Mouse (Mus musculus) forebrain, embryonic 10.5 days (tissue): ENCODE results near the gene C5ar2. TPM values are rescaled to one million over a fixed set of nuclear protein-coding genes. Genes with fewer than 3 reads are reported as not detected.

ENCODE experiments used
- DNase-seq: peaks from one replicate; pipeline ENCODE4 v3.0.0-alpha.2; 2017; ENCODE audit warnings: low spot score; ENCODE audit errors: extremely low spot score
- H3K27ac ChIP-seq: fragments of 300-500 bp; sonication (generic); 2 replicates; pipeline ENCODE4 v1.5.1; 2016; ENCODE audit warnings: mild to moderate bottlenecking
- H3K27me3 ChIP-seq: fragments of 300-500 bp; sonication (generic); 2 replicates; pipeline ENCODE4 v1.6.1; 2016; ENCODE audit warnings: mild to moderate bottlenecking; ENCODE audit not compliant: poor library complexity, severe bottlenecking
- H3K36me3 ChIP-seq: fragments of 300-500 bp; sonication (generic); replicated peaks from 2 replicates; pipeline ENCODE4 v1.6.1; 2016; ENCODE audit warnings: mild to moderate bottlenecking, moderate library complexity
- H3K4me1 ChIP-seq: fragments of 300-500 bp; sonication (generic); 2 replicates; pipeline ENCODE4 v1.6.1; 2016
- H3K4me3 ChIP-seq: fragments of 300-500 bp; sonication (generic); 2 replicates; pipeline ENCODE4 v1.5.1; 2016; ENCODE audit warnings: mild to moderate bottlenecking, moderate library complexity
- H3K9me3 ChIP-seq: fragments of 300-500 bp; sonication (generic); 2 replicates; pipeline ENCODE4 v1.6.1; 2016; ENCODE audit warnings: mild to moderate bottlenecking, moderate library complexity
- WGBS: fragments of 180-500 bp; shearing (Covaris S2); methylation state at CpG from one replicate; pipeline ENCODE4 v1.1.7; 2016; 5-methylcytosine and 5-hydroxymethylcytosine counted together
- polyA plus RNA-seq: library from polyadenylated mRNA; unstranded; fragments of >200 nt; fragmentation: Nextera tagmentation; extraction: Ambion mirVana; gene quantifications from 2 replicates; pipeline ENCODE4 v1.2.1, GENCODE M21; 2016

C5ar2 gene
- 0.09 TPM in 2 replicates for polyA plus RNA-seq

GRCm38 (mm10) chr7:16244067-16244466 lies at the start of gene C5ar2:
Gene C5ar2 (minus strand): TSS chr7:16244154.
- 89% methylated on average over 5 of the region's 5 CpGs for WGBS

GRCm38 (mm10) chr7:16287791-16288190 lies 43.8 kb upstream of the C5ar2 start:
- Histone ChIP-seq H3K4me3 (no peak overlapping the region), H3K27me3 (no peaks in the 10 kb centered on the region), H3K27ac (no peak overlapping the region), H3K9me3 (no peaks in the 10 kb centered on the region), H3K36me3 (peaks cover 20% of the 10 kb centered on the region), H3K4me1 (peaks cover 20% of the 10 kb centered on the region)
- no peak for DNase-seq
- 92% methylated on average over 1 of the region's 1 CpGs for WGBS

More at GRCm38 (mm10) chr7:16244067-16244466, at the start of gene C5ar2:
- no peaks in the 10 kb centered on the region for H3K27me3 ChIP-seq
- no peaks in the 10 kb centered on the region; the same call in 1 of the 2 replicates for H3K4me1 ChIP-seq
- no peak for DNase-seq
- no peaks in the 10 kb centered on the region for H3K9me3 ChIP-seq
- H3K27ac ChIP-seq, result no peak within 1 kb of the TSS
- no peaks in the 10 kb centered on the region for H3K36me3 ChIP-seq
- no peak within 1 kb of the TSS for H3K4me3 ChIP-seq

- Histone ChIP-seq H3K27me3 (no peaks in the 10 kb centered on the region), H3K9me3 (no peaks in the 10 kb centered on the region), H3K27ac (peak overlapping the region; percentile 97), H3K4me1 (peaks cover 20% of the 10 kb centered on the region), H3K36me3 (peaks cover 27% of the 10 kb centered on the region), H3K4me3 (peak overlapping the region; percentile 74)
- DNase-seq, result no peak
- 93% methylated on average over 2 of the region's 2 CpGs for WGBS
Observed at GRCm38 (mm10) chr7:16287016-16287415, 43.1 kb upstream of the C5ar2 start.

GRCm38 (mm10) chr7:16286026-16286961 lies 42.3 kb upstream of the C5ar2 start, which contains the start of gene Ccdc9:
Gene Ccdc9 (minus strand): TSS chr7:16286795.
- H3K36me3 ChIP-seq, result peaks cover 35% of the 10 kb centered on the region
- peak; percentile 99 for DNase-seq
- peaks cover 20% of the 10 kb centered on the region for H3K4me1 ChIP-seq
- WGBS, result under 1% methylated on average over 70 of the region's 70 CpGs
- no peaks in the 10 kb centered on the region for H3K27me3 ChIP-seq
- peak within 1 kb of the TSS; percentile 74 for H3K4me3 ChIP-seq
- no peaks in the 10 kb centered on the region for H3K9me3 ChIP-seq
- peak within 1 kb of the TSS; percentile 97 for H3K27ac ChIP-seq

GRCm38 (mm10) chr7:16285450-16286025 lies 41.6 kb upstream of the C5ar2 start:
- H3K27me3 ChIP-seq, result no peaks in the 10 kb centered on the region
- H3K4me3 ChIP-seq, result peak overlapping the region; percentile 74
- H3K36me3 ChIP-seq, result peaks cover 42% of the 10 kb centered on the region
- H3K27ac ChIP-seq, result peak overlapping the region; percentile 97
- peak; percentile 37 for DNase-seq
- peaks cover 20% of the 10 kb centered on the region for H3K4me1 ChIP-seq
- no peaks in the 10 kb centered on the region for H3K9me3 ChIP-seq
- WGBS, result 4% methylated on average over 14 of the region's 14 CpGs

GRCm38 (mm10) chr7:16284904-16285303 lies 41.0 kb upstream of the C5ar2 start:
- 76% methylated on average over 9 of the region's 9 CpGs for WGBS
- Histone ChIP-seq H3K27ac (no peak overlapping the region), H3K4me1 (peaks cover 20% of the 10 kb centered on the region), H3K27me3 (no peaks in the 10 kb centered on the region), H3K36me3 (peaks cover 49% of the 10 kb centered on the region), H3K4me3 (peak overlapping the region; percentile 74), H3K9me3 (no peaks in the 10 kb centered on the region)
- DNase-seq, result no peak

- no peak overlapping the region for H3K27ac ChIP-seq
- WGBS, result 93% methylated on average over 8 of the region's 8 CpGs
- H3K36me3 ChIP-seq, result peaks cover 56% of the 10 kb centered on the region
Observed at GRCm38 (mm10) chr7:16284001-16284400, 40.0 kb upstream of the C5ar2 start.

GRCm38 (mm10) chr7:16282334-16282733 lies 38.4 kb upstream of the C5ar2 start:
- Histone ChIP-seq H3K9me3 (no peaks in the 10 kb centered on the region), H3K4me3 (no peak overlapping the region), H3K36me3 (peaks cover 73% of the 10 kb centered on the region), H3K27me3 (no peaks in the 10 kb centered on the region), H3K4me1 (peaks cover 20% of the 10 kb centered on the region), H3K27ac (no peak overlapping the region)
- WGBS, result 93% methylated on average over 13 of the region's 13 CpGs
- DNase-seq, result no peak

More at GRCm38 (mm10) chr7:16284001-16284400, 40.0 kb upstream of the C5ar2 start:
- Histone ChIP-seq H3K4me3 (no peak overlapping the region), H3K9me3 (no peaks in the 10 kb centered on the region), H3K27me3 (no peaks in the 10 kb centered on the region), H3K4me1 (peaks cover 20% of the 10 kb centered on the region)
- DNase-seq, result no peak

- Histone ChIP-seq H3K4me1 (peaks cover 13% of the 10 kb centered on the region), H3K27me3 (peaks cover 3% of the 10 kb centered on the region; the same call in 1 of the 2 replicates), H3K4me3 (no peak overlapping the region), H3K27ac (no peak overlapping the region), H3K9me3 (no peaks in the 10 kb centered on the region), H3K36me3 (peaks cover 89% of the 10 kb centered on the region)
- 91% methylated on average over 11 of the region's 11 CpGs for WGBS
- DNase-seq, result no peak
Observed at GRCm38 (mm10) chr7:16280721-16281120, 36.8 kb upstream of the C5ar2 start.

GRCm38 (mm10) chr7:16274922-16275890 lies 31.3 kb upstream of the C5ar2 start:
- Histone ChIP-seq H3K36me3 (peaks cover 52% of the 10 kb centered on the region), H3K9me3 (no peaks in the 10 kb centered on the region), H3K4me1 (peaks cover 42% of the 10 kb centered on the region), H3K4me3 (no peak overlapping the region), H3K27ac (no peak overlapping the region), H3K27me3 (peaks cover 35% of the 10 kb centered on the region)
- no peak for DNase-seq
- WGBS, result 85% methylated on average over 10 of the region's 10 CpGs

- Histone ChIP-seq H3K9me3 (no peaks in the 10 kb centered on the region), H3K4me1 (peaks cover 42% of the 10 kb centered on the region), H3K27ac (peak overlapping the region; percentile 87), H3K36me3 (peaks cover 39% of the 10 kb centered on the region), H3K27me3 (peaks cover 44% of the 10 kb centered on the region), H3K4me3 (peak overlapping the region; percentile 70)
- 0% methylated on average over 18 of the region's 18 CpGs for WGBS
- DNase-seq, result peak; percentile 81
Observed at GRCm38 (mm10) chr7:16273766-16274140, 29.8 kb upstream of the C5ar2 start.
